Mouse (Mus musculus): Measurements from ENCODE around the gene Acaca.

- TF ChIP-seq CTCF (conservative IDR thresholded peaks at IDR 0.05; ENCODE audit: low read length), result no peak
- no peak for TF ChIP-seq POU5F1 (IDR thresholded peaks at IDR 0.05; ENCODE audit: borderline replicate concordance, low read length)
- no peak for TF ChIP-seq NANOG (IDR thresholded peaks at IDR 0.05; ENCODE audit: borderline replicate concordance, low read length)
Measured at GRCm38 (mm10) chr11:84156535-84157262, 27.2 kb downstream of the Acaca start.

Measured in E14TG2a.4 (cell line).